Mouse (Mus musculus): ENCODE measurements around the gene Pi4kb. TPM values are rescaled to one million over a fixed set of nuclear protein-coding genes. Genes with fewer than 3 reads are reported as not detected.
"Not testable (repeated sequence)": the region's sequence is repeated elsewhere in the genome, so short reads cannot be mapped to it uniquely, and the experiment has no call there.

Gene Pi4kb
- polyA plus RNA-seq, 1 experiment from 2014 or later, result 26.9 TPM

DNA sequence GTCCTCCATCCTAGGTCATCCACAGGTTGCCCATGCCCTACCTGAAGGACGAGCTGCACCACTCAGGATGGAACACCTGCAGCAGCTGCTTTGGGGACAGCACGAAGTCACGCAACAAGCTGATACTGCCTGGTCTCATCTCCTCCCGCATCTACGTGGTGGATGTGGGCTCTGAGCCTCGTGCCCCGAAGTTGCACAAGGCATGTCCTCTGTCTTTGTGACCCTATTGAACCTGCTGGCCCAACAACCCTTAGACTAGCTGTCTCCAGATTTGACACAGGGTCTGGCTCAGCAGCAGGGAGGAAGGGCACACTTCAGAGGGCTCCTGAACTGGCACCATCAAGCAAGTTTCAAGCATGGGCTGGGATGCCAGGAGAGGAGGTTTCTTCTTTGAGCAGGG lies 37.3 kb upstream of the Pi4kb start:
- not testable (repeated sequence) for H3K9me3 ChIP-seq (replicated peaks); H3K27ac ChIP-seq; H3K27me3 ChIP-seq; H3K4me2 ChIP-seq (replicated peaks); H3K4me3 ChIP-seq; H3K9ac ChIP-seq; ATAC-seq (ENCODE audit: low FRiP score); H3K36me3 ChIP-seq; H3K4me1 ChIP-seq
- WGBS, result 92% methylated on average over 7 of the region's 7 CpGs

DNA sequence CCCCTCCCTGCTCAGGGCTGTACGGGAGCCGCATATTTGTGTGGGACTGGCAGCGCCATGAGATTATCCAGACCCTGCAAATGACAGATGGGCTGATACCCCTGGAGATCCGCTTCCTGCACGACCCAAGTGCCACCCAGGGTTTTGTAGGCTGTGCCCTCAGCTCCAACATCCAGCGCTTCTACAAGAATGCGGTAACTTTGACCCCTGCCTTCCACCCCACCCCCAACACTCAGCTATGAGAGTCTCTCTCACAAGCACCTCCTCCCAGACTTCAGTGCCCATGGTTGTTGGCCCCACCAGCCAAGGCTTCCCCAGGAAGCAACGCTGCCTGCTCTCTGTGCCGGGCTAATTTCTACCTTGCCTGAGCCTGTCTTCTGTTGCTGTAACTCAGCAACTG lies 34.5 kb upstream of the Pi4kb start:
- not testable (repeated sequence) for H3K9ac ChIP-seq; H3K4me1 ChIP-seq; H3K27me3 ChIP-seq; H3K4me3 ChIP-seq; H3K4me2 ChIP-seq (replicated peaks); H3K36me3 ChIP-seq; ATAC-seq (ENCODE audit: low FRiP score); H3K27ac ChIP-seq; H3K9me3 ChIP-seq (replicated peaks)
- 63% methylated on average over 9 of the region's 9 CpGs for WGBS

DNA sequence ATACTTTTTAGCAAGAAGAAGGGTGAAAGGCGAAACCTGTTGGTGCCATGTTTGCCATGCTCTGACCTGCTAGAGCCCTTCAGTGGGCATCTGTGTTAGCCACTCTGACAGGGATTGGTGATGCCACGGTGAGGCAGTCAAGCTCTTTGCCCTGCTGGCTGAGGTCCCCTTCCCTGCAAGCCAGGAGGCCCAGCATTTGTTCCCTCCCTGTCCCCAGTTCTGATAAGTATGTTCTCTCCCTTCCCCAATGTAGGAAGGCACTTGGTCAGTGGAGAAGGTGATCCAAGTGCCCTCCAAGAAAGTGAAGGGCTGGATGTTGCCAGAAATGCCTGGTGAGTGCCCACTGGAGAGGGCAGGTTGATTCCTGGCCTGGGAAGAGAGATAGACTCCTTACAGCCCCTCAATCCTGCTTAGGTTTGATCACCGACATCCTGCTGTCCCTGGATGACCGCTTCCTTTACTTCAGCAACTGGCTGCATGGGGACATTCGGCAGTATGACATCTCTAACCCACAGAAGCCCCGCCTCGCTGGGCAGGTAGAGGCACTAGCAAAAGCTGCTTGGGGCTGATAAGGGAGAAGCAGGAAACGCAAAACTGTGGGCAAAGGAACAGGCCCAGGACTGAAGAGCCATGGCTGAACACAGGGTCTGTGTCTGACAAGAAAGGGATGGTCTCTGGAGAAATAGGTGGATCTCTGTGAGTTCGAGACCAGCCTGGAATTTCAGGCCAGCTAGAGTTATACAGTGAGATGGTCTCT lies 32.1 kb upstream of the Pi4kb start:
- not testable (repeated sequence) for H3K4me2 ChIP-seq (replicated peaks); H3K27ac ChIP-seq; H3K4me3 ChIP-seq; H3K36me3 ChIP-seq; H3K27me3 ChIP-seq; H3K9me3 ChIP-seq (replicated peaks); H3K4me1 ChIP-seq; ATAC-seq (ENCODE audit: low FRiP score); H3K9ac ChIP-seq
- 78% methylated on average over 9 of the region's 9 CpGs for WGBS

DNA sequence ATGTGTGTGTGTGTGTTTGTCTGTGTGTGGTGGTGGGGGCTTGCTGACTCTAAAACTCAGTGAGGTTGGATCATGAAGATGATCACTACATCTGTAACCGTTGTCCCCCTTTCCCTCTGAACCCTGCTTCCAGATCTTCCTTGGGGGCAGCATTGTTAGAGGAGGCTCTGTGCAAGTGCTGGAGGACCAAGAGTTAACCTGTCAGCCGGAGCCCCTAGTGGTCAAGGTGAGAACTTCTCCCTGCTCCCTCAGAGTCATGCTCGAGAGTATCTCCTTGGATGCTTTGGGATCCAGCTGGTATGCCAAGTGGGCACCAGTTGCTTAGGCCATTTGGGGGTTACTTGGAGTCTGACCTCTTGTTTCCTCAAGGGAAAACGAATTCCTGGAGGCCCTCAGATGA lies 30.8 kb upstream of the Pi4kb start:
- WGBS, result 30% methylated on average over 4 of the region's 4 CpGs
- not testable (repeated sequence) for H3K27me3 ChIP-seq; H3K4me1 ChIP-seq; H3K36me3 ChIP-seq; ATAC-seq (ENCODE audit: low FRiP score); H3K9ac ChIP-seq; H3K27ac ChIP-seq; H3K4me2 ChIP-seq (replicated peaks); H3K9me3 ChIP-seq (replicated peaks); H3K4me3 ChIP-seq

DNA sequence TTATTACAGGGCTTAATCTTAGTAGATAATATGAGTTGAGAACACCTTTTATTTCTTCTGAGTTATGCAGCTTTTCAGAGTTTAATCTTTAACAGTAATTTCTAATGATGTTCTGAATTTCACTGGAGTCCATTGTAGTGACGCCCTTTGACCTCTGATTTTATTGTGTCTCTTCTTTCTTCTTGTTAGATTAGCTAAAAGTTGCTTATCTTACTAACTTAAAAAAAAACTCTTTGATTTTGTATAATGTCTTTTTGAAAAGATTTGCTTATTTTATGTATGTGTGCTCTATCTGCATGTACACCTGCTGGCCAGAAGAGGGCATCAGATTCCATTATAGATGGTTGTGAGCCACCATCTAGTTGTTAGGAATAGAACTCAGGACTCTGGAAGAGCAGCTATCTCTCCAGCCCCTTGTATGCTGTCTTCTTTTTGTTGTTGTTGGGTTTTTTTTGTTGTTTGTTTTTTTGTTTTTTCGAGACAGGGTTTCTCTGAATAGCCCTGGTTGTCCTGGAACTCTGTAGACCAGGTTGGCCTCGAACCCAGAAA lies 26.4 kb upstream of the Pi4kb start:
- no peak overlapping the region for H3K4me3 ChIP-seq
- H3K27ac ChIP-seq, result no peak overlapping the region
- no peak overlapping the region for H3K4me2 ChIP-seq (replicated peaks)
- H3K9ac ChIP-seq, result no peak overlapping the region
- peaks cover 6% of the 10 kb centered on the region; the same call in 1 of the 2 replicates for H3K4me1 ChIP-seq
- H3K9me3 ChIP-seq (replicated peaks), result no peaks in the 10 kb centered on the region
- no peaks in the 10 kb centered on the region for H3K36me3 ChIP-seq
- no peaks in the 10 kb centered on the region for H3K27me3 ChIP-seq
- 67% methylated on average over 3 of the region's 3 CpGs for WGBS
- no peak for ATAC-seq (ENCODE audit: low FRiP score)

DNA sequence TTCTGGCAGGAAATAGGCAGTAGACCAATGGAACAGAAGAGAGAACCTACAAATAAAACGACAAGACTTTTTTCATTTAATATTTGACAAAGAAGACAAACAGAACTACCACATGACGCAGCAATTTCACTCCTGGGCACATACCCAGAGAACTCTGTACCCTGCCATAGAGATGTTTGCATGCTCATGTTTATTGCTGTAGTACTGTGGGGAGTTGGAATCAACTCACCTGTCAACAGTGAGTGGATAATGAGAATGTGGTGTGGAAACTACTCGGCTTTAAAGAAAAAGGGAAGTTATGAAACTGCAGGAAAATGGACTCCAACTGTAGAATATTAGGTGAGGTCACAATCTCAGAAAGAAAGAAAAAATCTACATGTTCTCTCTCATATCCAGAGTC lies 24.9 kb upstream of the Pi4kb start:
- no peaks in the 10 kb centered on the region for H3K36me3 ChIP-seq
- H3K4me3 ChIP-seq, result no peak overlapping the region
- no peaks in the 10 kb centered on the region for H3K9me3 ChIP-seq (replicated peaks)
- H3K27ac ChIP-seq, result no peak overlapping the region
- no peak overlapping the region for H3K9ac ChIP-seq
- H3K4me2 ChIP-seq (replicated peaks), result no peak overlapping the region
- H3K27me3 ChIP-seq, result no peaks in the 10 kb centered on the region
- ATAC-seq (ENCODE audit: low FRiP score), result no peak
- WGBS, result 88% methylated on average over 3 of the region's 3 CpGs
- peaks cover 9% of the 10 kb centered on the region for H3K4me1 ChIP-seq

DNA sequence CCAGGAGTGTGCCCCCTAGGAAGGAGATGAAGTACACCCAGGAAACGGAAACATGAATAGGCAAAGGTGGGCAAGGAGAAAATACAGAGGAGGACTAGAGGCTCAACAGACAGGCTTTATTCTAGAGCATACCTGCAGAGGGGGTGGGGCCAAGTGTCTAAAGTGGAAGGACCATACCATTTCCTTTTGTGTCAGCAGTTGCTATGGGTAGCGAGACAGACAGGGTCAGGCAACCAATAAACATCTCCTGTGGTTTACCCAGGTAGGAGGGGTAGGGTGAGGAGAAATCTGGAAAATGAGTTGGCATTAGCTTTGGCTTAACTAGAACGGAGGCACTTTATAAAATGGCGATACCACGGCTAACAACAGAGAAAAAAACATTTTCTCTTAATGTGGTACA lies 21.7 kb upstream of the Pi4kb start:
- Histone ChIP-seq H3K9me3 (replicated peaks) (no peaks in the 10 kb centered on the region), H3K36me3 (peaks cover 21% of the 10 kb centered on the region), H3K9ac (no peak overlapping the region), H3K4me1 (peaks cover 18% of the 10 kb centered on the region), H3K4me2 (replicated peaks) (peak overlapping the region; percentile 55), H3K27me3 (no peaks in the 10 kb centered on the region), H3K27ac (no peak overlapping the region), H3K4me3 (peak overlapping the region; percentile 66)
- 73% methylated on average over 5 of the region's 5 CpGs for WGBS
- no peak for ATAC-seq (ENCODE audit: low FRiP score)

DNA sequence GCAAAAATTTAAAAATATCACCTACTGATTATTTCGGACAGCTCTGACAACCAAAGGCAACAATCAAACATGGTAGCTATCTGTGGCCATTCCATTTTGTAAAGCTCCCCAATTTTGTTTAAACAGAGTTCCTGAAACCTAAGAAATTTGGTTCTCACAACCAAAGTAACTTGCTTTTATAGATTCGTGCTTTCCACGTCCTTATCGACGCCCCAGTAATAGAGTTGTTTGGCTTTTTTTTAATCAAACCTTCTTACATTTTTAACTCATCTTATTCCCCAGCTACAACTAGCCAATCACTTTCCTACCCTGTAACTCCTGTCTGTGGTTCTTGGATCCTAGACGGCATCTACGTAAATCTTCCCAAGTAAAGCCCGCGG lies 21.2 kb upstream of the Pi4kb start:
- no peaks in the 10 kb centered on the region for H3K9me3 ChIP-seq (replicated peaks)
- H3K27ac ChIP-seq, result peak overlapping the region; percentile 92
- ATAC-seq (ENCODE audit: low FRiP score), result no peak; the same call in 1 of the 2 replicates
- peak overlapping the region; percentile 55 for H3K4me2 ChIP-seq (replicated peaks)
- peaks cover 27% of the 10 kb centered on the region for H3K36me3 ChIP-seq
- H3K4me3 ChIP-seq, result peak overlapping the region; percentile 66
- H3K27me3 ChIP-seq, result no peaks in the 10 kb centered on the region
- WGBS, result 24% methylated on average over 9 of the region's 9 CpGs
- peaks cover 18% of the 10 kb centered on the region for H3K4me1 ChIP-seq
- peak overlapping the region; percentile 49 for H3K9ac ChIP-seq

DNA sequence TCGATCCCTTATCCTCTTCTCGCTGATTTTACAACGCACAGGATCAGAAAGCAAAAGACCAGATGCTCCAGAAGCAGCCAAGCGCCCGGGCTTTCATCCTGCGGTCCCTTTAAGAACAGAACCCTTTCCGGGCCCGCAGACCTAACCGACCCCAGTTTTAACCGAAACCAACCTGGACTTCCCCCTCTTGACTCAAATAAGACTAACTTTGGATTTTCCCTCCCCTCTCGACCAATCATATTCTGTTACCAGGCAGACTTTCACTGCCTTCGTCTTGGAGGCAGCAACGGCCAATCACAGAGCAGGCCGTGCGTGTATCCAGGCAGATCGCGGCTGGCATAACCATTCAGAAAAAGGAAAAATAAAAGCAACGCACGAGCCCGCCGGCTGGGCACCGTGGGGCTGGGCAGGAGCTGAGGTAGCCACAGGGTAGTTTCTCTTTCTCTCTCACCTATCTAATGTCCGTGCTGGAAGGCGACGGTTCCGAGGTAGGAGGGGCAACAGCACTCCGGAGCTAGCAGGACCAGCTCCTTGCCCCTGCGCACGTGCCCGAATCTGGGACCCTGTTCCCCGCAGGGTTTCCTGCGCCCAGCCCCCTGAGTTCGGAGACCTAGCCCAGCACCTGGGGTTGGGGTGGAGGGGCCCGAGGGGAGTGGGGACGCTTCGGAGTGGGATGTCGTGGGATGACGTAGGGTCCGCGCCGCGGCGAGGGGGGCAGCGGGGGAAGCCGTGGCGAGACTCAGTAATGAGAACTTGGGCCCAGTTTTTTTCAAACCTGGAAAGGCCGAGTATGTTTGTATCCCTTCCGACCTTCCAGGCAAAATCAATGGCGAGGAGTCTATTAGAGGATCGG lies 20.5 kb upstream of the Pi4kb start, which contains the start of gene Rfx5:
Rfx5 (plus strand) TSS at position 312 of the 853 bp plus-strand sequence.
- peaks cover 18% of the 10 kb centered on the region for H3K4me1 ChIP-seq
- no peaks in the 10 kb centered on the region for H3K9me3 ChIP-seq (replicated peaks)
- peak within 1 kb of the TSS; percentile 66 for H3K4me3 ChIP-seq
- peak within 1 kb of the TSS; percentile 75 for H3K9ac ChIP-seq
- peak within 1 kb of the TSS; percentile 55 for H3K4me2 ChIP-seq (replicated peaks)
- H3K27me3 ChIP-seq, result no peaks in the 10 kb centered on the region
- peak; percentile 96 for ATAC-seq (ENCODE audit: low FRiP score)
- WGBS, result under 1% methylated on average over 50 of the region's 50 CpGs
- H3K36me3 ChIP-seq, result peaks cover 33% of the 10 kb centered on the region
- peak within 1 kb of the TSS; percentile 92 for H3K27ac ChIP-seq

DNA sequence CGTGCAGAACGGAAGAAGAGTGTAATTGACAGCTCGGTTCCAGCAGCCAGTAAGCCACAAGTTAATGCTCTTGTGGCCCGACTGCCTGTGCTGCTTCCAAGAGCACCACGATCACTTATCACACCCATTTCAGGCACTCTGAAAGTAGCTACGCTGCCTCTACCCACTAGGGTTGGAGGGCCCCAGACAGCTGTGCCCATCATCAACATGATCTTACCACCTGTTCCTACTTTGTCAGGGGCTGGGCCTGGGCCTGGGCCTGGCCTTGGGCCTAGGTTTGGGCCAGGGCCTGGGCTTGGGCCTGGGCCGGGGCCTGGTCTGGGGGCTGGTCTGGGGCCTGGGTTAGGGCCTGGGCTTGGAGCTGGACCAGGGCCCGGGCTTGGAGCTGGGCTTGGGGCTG lies 16.2 kb upstream of the Pi4kb start:
- no peak overlapping the region for H3K9ac ChIP-seq
- H3K4me2 ChIP-seq (replicated peaks), result no peak overlapping the region
- no peaks in the 10 kb centered on the region for H3K9me3 ChIP-seq (replicated peaks)
- H3K27me3 ChIP-seq, result no peaks in the 10 kb centered on the region
- H3K27ac ChIP-seq, result no peak overlapping the region
- no peak for ATAC-seq (ENCODE audit: low FRiP score)
- H3K4me3 ChIP-seq, result no peak overlapping the region
- WGBS, result 93% methylated on average over 8 of the region's 8 CpGs
- H3K4me1 ChIP-seq, result peaks cover 12% of the 10 kb centered on the region
- peaks cover 33% of the 10 kb centered on the region for H3K36me3 ChIP-seq

DNA sequence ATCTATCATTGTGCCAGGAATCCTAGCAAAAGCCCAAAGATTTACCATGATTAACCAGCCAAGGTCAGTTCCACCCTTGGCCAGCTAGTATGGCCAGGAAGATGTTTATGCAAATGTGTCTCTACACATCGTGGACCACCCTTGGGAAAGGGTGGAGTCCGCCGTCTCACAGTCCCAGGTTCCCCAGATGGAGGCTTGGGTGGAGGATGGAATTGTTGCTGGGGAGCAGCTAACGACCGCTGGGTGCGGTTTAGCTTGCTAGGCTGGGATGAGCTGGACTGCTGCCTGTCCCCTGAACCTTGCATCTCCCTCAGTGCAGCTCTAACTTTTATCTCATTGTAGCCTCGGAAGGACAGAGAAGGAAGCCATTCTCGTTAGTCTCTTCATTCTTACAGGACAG lies 14.7 kb upstream of the Pi4kb start:
- H3K4me3 ChIP-seq, result no peak overlapping the region
- H3K9ac ChIP-seq, result no peak overlapping the region
- no peak overlapping the region for H3K4me2 ChIP-seq (replicated peaks)
- H3K27me3 ChIP-seq, result no peaks in the 10 kb centered on the region
- WGBS, result 57% methylated on average over 8 of the region's 8 CpGs
- no peak for ATAC-seq (ENCODE audit: low FRiP score)
- H3K27ac ChIP-seq, result no peak overlapping the region
- H3K36me3 ChIP-seq, result peaks cover 33% of the 10 kb centered on the region
- peaks cover 7% of the 10 kb centered on the region for H3K4me1 ChIP-seq
- no peaks in the 10 kb centered on the region for H3K9me3 ChIP-seq (replicated peaks)

DNA sequence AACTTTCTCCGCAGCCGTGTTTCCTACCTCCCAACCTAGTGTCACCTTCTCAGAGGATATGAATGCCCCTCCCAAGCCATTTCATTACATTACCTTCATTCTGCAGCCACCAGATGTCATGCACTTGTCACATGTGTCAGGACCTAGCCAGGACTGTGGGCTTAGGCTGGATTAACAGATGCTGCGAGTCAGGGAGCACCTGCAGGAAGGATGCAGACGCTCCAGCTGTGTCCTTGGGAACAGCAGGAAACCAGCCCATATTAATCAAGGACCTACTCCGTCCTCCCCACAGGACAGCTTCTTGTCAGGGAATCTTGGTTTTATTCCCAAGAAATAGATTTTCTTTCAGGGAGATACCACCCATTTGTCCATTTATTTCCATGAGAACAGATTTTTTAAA lies 14.2 kb upstream of the Pi4kb start:
- no peak for ATAC-seq (ENCODE audit: low FRiP score)
- no peak overlapping the region for H3K9ac ChIP-seq

More for the DNA sequence above, 14.2 kb upstream of the Pi4kb start:
- Histone ChIP-seq H3K27me3 (no peaks in the 10 kb centered on the region), H3K4me1 (peaks cover 3% of the 10 kb centered on the region; the same call in 1 of the 2 replicates), H3K4me2 (replicated peaks) (no peak overlapping the region), H3K36me3 (peaks cover 33% of the 10 kb centered on the region), H3K27ac (no peak overlapping the region), H3K9me3 (replicated peaks) (no peaks in the 10 kb centered on the region), H3K4me3 (no peak overlapping the region)
- WGBS, result 54% methylated on average over 5 of the region's 5 CpGs
